Mouse (Mus musculus) olfactory bulb, adult 2 months (tissue): Measurements from ENCODE around the gene Zfp706. TPM values are rescaled to one million over a fixed set of nuclear protein-coding genes. Genes with fewer than 3 reads are reported as not detected.
"Not testable (repeated sequence)": the region's sequence is repeated elsewhere in the genome, so short reads cannot be mapped to it uniquely, and the experiment has no call there.

Source experiments
- H3K27ac ChIP-seq: fragments of 200-500 bp; 2 replicates; pipeline ENCODE4 v1.5.1; 2012; ENCODE audit warnings: low read depth, low read length; ENCODE audit not compliant: insufficient read depth
- H3K4me1 ChIP-seq: fragments of 200-500 bp; 2 replicates; pipeline ENCODE4 v1.6.1; 2012; ENCODE audit warnings: low read length; ENCODE audit not compliant: control insufficient read depth, insufficient read depth
- H3K4me3 ChIP-seq: fragments of 200-500 bp; 2 replicates; pipeline ENCODE4 v1.5.1; 2012; ENCODE audit warnings: mild to moderate bottlenecking, low read depth, low read length, moderate library complexity; ENCODE audit not compliant: insufficient read depth
- CTCF ChIP-seq: fragments of 200-500 bp; IDR thresholded peaks from 2 replicates; pipeline ENCODE4 v1.5.1; 2012; ENCODE audit warnings: low read depth, mild to moderate bottlenecking, low read length, moderate library complexity; ENCODE audit not compliant: insufficient read depth
- POLR2A ChIP-seq: fragments of 200-500 bp; IDR thresholded peaks from 2 replicates; pipeline ENCODE4 v1.6.1; 2012; ENCODE audit warnings: mild to moderate bottlenecking, low read depth, low read length, moderate library complexity; ENCODE audit not compliant: insufficient read depth
- WGBS: fragments of 180-500 bp; shearing (Covaris S2); methylation state at CpG from one replicate; pipeline ENCODE4 v1.1.7; 2018; 5-methylcytosine and 5-hydroxymethylcytosine counted together
- polyA plus RNA-seq: library from polyadenylated mRNA; stranded (reverse); fragments of >200 nt; gene quantifications from 2 replicates; pipeline ENCODE4 v1.2.4, GENCODE M21; 2012; ENCODE audit warnings: low replicate concordance; ENCODE audit not compliant: missing spikeins, insufficient read depth, insufficient read length

Gene Zfp706
- polyA plus RNA-seq, 1 experiment, result not detected

DNA sequence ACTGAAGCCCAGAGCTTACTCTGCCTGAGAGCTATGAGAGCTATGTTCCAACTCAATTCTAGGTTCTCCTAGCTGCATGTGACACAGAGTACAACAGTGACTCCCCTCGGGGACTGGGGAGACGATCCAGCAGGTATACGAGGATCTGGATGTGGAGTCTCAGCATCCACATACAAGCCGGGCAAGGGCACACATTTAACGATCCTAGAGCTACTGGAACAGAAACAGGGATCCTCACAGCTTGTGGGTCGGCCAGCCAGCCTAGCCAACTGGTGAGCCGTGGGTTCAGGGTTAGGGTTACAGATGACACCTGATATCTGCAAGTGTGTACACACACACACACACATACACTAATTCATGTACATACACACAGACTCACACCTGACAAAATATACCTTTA lies 5.3 kb downstream of the Zfp706 start:
- TF ChIP-seq CTCF (no peak), POLR2A (no peak)
- Histone ChIP-seq H3K27ac (no peak overlapping the region), H3K4me1 (peaks cover 2% of the 10 kb centered on the region; the same call in 1 of the 2 replicates), H3K4me3 (no peak overlapping the region)
- WGBS, result 86% methylated on average over 7 of the region's 7 CpGs

DNA sequence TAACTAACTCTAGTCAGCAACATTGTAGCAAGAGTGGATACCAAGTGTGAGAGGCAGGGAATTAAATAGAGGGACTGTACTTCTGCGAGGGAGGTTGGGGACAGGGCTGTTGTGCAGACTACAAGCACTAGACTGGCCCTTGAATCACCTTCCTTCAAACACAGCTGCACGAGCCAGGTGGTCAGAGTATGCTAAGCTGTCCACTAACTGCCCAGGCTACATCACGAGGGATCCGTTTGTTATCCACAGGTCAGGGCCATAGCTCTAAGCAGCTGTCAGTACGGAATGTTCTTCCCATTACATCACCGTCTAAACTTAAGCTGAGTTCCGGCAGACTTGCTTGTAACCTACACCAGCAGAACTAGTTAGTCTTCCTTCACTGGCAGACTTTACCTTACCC lies 8.0 kb downstream of the Zfp706 start:
- H3K4me1 ChIP-seq, H3K27ac ChIP-seq, H3K4me3 ChIP-seq: not testable (repeated sequence)
- 88% methylated on average over 7 of the region's 7 CpGs for WGBS

DNA sequence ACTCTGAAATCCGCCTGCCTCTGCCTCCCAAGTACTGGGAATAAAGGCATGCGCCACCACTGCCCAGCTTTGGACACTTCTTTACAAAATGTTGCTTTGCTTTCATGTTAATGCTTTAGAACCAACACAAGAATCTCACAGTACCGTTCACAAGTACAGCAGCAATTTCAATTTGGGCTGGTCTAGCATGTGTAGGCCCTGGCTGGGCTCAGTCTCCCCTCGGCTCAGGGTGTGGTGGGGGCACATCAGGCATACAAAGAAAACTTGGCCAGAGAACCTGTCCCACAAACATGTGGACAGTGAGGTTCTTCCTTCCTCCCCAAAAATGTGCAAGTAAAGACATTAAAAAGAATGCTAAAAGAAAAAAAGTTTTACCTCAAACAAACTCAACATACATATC lies 12.4 kb downstream of the Zfp706 start:
- Histone ChIP-seq H3K4me3 (no peak overlapping the region), H3K4me1 (no peaks in the 10 kb centered on the region), H3K27ac (no peak overlapping the region)
- 86% methylated on average over 4 of the region's 4 CpGs for WGBS
- no peak for TF ChIP-seq POLR2A

DNA sequence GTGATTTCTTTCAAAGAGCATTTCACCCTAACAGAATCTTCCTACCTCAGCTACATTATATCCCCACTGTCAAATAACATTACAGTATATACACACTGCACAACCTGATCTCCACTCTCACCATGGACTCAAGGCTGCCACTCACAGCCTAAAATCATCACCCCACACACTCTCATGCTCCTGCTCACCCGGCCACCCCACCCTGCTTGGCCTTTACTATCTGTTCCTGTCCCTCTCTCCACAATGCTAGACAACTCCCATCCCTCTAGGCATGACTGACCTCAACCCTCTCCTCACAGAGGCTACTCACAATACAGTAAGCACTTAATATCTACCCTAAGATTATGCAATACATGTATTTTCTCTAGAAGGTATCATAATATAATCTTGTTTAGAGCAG lies 12.9 kb downstream of the Zfp706 start:
- 73% methylated on average over 1 of the region's 1 CpGs for WGBS
- TF ChIP-seq POLR2A, result no peak
- TF ChIP-seq CTCF, result no peak
- H3K27ac ChIP-seq, result no peak overlapping the region
- no peaks in the 10 kb centered on the region for H3K4me1 ChIP-seq
- H3K4me3 ChIP-seq, result no peak overlapping the region

DNA sequence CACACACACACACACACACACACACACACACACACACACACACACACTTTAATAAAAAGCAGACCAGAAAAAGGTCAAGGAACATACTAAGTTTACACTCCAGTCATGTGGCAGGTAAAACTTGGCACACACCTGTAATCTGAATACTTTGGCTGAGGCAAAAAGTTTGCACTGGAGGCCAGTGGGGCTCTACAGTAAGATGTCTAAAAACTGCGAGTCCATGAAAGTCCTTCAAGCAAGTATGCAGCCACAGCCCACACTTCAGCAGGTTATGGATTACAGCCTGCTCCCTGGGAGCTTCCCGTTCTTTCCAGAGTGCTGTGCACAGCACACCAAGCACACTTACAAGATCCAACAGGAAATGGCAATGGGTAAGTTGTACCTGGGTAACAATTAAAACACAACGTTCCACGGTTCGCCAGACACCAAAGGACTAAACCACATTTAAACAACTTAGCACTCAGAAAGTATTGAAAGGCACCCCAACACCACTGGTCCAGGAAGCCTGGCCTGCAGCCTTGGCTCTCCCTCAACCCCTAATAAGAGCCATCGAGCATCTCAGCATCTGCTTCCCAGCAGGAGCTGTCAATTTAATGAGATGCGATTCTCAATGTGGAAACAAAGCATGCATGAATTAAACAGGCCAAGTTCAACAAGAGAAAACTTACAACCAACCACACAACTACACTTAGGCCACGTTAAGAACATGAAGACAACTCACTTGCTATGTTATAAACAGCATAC lies 14.0 kb downstream of the Zfp706 start:
- 25% methylated on average over 8 of the region's 8 CpGs for WGBS
- Histone ChIP-seq H3K4me3 (no peak overlapping the region), H3K4me1 (no peaks in the 10 kb centered on the region), H3K27ac (no peak overlapping the region)
- TF ChIP-seq CTCF, result no peak
- TF ChIP-seq POLR2A, result no peak

DNA sequence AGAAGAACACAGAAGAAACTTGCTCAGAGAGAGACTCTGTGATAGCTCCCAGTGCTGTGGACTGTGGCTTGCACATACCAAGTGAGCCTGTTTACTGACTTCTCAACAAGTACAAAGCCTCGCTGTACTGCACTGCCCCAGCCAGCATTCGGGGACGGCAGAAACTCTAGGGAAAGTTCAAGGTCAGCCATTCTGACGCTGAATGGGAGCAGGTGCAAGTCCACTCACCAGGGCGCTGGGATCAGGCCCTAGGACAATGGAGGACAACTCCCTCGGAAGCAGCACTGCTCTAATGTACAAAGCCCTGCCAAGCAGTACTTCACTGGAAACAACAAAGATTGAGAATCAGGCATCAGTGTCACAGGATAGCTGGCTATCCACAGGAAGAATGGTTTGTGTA lies 16.2 kb downstream of the Zfp706 start:
- Histone ChIP-seq H3K27ac (no peak overlapping the region), H3K4me3 (no peak overlapping the region), H3K4me1 (peaks cover 4% of the 10 kb centered on the region; the same call in 1 of the 2 replicates)
- 45% methylated on average over 6 of the region's 6 CpGs for WGBS
- TF ChIP-seq POLR2A (no peak), CTCF (no peak)

DNA sequence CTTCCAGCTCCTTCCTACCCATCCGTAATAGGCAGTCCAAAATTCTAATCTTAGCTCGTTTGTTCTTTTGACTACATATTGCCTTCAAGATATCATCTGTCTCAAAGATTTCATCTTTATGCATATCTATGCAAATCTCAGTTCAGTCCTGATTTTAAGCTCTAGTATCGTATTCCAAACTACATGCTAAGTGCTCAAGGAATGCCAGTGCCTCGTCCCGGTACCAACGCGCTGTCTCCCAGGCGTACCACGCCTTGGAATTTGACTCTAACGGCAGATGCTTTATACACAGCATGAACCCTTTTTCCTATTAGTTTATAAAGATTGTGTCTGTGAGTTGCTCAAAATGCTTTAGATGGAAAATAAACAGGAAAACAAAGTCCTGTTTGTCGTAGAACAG lies 17.7 kb downstream of the Zfp706 start:
- Histone ChIP-seq H3K4me1 (peaks cover 4% of the 10 kb centered on the region; the same call in 1 of the 2 replicates), H3K4me3 (no peak overlapping the region), H3K27ac (no peak overlapping the region)
- no peak for TF ChIP-seq POLR2A
- TF ChIP-seq CTCF, result no peak
- WGBS, result 91% methylated on average over 11 of the region's 11 CpGs

DNA sequence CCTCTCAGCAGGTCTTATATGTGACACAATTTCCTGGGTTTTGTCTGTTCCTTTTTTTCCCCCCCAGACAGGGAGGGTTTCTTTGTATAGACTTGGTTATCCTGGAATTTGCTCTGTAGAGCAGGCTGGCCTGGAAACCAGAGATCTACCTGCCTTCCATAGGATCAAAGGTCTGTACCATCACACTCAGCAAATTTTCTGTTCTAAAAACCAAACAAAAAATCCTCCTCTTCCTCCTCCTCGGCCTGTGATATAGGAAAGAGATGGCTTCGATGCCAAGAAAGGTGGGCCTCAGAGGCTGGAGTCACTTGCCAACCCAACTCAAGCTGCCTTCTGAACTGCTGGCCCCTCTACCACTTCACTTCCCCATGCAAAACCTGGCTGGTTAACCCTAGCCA lies 18.9 kb downstream of the Zfp706 start:
- Histone ChIP-seq H3K27ac (no peak overlapping the region), H3K4me3 (no peak overlapping the region), H3K4me1 (peaks cover 4% of the 10 kb centered on the region; the same call in 1 of the 2 replicates)
- 85% methylated on average over 2 of the region's 2 CpGs for WGBS
- TF ChIP-seq CTCF, result no peak

DNA sequence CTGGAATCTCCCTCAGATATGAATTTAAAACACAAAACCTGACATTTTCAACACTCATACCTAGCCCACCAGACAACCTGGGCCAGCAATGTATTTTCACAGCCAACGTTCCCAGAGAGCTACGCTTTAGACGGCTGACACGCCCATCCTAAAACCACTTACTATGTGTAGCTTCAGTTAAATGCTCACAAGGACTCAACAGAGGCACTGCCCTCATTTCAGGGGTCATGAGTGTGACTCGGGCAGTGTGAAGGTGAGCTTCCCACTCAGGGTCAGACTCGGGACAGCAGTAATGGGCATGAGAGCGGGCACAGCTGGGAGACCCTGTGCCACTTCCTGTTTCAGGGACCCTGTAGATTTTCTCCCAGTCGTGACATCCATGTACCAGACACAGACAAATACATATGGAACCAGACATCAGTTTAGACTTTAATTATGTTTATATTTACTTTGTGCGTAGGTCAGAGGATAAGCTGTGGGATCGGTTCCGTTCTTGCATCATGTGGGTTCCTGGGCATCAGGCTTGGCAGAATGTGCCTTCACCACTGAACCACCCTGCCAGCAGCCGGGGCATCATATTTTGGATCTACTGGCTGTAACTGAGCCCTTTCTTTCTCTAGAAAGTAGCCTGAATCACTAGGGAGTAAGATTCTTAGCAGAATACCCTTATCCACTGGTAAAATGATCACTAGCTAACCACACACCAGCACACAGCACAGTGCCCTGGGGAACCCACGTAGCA lies 19.4 kb downstream of the Zfp706 start:
- Histone ChIP-seq H3K4me3 (no peak overlapping the region), H3K27ac (no peak overlapping the region), H3K4me1 (peaks cover 4% of the 10 kb centered on the region; the same call in 1 of the 2 replicates)
- TF ChIP-seq CTCF (no peak), POLR2A (no peak)
- 88% methylated on average over 13 of the region's 13 CpGs for WGBS
